Mouse (Mus musculus): ENCODE data around the gene Sytl1.

The Sytl1 gene

DNA sequence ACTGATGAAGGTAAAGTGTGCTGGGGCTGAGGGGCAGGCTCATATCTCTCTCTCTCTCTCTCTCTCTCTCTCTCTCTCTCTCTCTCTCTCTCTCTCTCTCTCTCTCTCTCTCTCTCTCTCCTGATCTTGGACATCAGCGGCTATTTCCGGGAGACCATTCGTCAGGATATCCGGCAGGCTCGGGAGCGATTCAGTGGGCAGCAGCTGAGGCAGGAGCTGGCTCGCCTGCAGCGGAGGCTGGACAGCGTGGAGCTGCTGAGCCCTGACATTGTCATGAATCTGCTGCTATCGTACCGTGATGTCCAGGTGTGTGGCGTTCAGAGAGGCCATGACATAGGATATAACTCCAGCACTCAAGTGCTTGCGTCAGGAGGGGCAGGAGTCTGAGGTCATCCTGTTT is 19.4 kb downstream of the Sytl1 start:
- DNase-seq: no peak

DNA sequence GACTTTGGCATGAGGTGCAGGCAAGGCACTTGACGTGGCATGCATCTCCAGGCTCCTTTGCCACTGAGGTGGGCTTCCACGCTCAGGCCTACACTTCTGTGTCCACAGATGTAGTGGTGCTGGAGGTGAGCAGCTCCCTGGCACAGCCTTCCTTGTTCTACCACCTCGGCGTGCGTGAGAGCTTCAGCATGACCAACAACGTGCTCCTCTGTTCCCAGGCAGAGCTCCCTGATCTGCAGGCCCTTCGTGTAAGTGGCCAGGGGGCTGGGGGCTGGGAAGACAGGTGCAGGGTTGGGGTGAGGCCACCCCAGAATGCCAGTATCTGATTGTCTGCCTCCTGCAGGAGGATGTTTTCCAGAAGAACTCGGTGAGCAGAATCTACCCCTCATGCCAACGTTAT is 20.2 kb downstream of the Sytl1 start:
- no peak for DNase-seq

DNA sequence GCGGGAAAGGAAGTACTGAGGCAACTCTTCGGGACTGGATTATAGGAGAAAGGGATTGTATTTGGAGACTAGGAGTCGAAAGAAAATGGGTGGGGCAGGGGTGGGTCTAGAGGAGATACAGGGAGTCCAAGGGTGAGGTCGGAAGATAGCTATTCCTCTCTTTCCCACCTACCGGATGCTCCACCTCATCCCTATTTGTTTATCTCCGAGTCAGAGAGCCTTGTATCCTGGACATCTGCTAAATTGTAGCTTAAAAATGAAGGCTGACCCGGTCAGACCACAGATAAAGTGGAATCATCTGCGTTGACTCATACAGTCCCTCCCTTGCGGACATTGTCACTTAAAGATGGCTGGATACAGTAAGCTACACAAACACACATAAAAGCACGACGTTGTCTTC is 21.0 kb downstream of the Sytl1 start:
- DNase-seq: no peak

DNA sequence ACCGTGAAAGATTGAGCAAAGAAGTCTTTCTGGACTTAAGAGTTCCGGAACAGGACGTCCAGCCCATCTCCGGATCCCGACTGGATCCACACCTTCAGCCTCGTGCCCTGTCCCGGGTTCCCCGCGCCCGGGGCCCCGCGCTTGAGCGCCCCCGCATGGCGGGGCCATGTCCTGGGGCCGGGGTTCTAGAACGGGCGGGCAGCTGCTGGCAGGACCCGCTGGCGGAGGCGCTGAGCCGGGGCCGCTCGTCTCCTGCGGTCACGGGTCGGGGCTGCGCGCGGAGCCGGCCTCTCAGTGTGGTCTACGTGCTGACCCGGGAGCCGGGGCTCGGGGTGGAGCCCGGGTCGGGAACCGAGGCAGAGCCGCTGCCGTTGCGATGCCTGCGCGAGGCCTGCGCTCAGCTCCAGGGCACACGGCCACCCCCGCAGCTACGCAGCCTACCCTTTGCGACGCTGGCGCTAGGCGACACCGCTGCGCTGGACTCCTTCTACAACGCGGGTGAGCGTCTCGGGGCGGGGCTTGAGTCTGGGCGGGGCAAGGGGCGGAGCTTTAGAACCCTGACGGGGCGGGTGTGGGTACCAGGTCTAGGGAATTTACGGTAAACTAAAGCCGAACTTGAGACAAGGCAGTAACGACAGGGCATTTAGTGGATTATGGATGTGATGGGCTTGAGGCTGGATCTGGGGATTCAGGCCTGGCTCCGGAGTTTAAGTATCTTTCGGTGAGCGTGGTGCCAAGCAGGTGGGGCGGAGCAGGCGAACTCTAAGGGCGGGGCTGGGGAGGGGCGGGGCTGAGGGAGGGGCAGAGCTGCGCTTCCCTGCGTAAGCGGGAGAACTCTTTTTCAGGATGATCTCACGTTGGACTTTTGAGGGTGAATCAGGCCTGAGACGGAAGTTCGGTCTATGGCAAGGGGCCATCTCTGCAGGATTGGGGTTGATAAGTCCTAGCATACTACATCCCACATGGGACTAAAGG is 21.7 kb downstream of the Sytl1 start:
- DNase-seq: peak; percentile 78 to 83

DNA sequence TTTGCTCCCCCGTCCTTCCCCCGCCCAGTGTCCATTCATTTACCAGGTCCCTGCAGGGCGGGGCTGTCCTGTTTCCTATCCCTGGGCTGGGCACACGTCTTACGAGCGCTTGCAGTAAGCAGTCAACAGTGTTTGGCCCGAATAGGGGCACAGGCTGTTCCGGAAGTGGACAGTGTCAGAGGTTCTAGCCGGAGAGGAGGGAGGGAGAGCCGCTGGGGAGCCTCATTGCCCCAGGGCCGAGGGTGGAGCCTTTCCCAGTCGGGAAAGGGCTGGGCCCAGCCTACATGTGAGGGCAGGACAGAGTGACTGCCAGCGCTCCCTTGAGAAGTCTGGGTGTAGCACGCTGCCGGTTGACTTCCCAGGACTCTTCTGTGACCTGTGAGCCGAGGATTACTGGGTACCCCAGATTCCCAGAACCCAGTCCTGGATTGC is 22.4 kb downstream of the Sytl1 start, which contains the start of gene Map3k6:
Gene Map3k6, plus strand, starts transcription at position 329 of the 432 bp plus-strand sequence.
- peak; percentile 40 to 53 for DNase-seq

DNA sequence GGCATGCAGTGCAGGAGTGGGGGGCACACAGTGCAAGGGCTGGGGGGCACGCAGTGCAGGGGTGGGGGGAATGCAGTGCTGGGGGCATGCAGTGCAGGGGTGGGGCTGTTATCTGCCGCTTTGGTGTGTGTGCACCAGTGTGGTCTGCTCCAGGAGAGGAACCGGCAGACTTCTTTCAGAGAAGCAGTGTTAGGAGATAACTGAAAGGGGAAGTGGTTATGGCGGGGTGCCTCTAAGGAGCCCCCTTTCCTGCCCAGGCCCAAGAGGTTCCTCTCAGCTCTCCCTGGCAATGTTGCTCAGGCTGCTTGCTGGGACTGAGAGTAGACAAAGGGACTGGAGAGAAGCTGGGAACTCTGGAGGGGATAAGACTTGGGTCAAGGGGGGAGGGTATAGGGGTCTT is 25.0 kb downstream of the Sytl1 start:
- DNase-seq: peak; percentile 43 to 57

DNA sequence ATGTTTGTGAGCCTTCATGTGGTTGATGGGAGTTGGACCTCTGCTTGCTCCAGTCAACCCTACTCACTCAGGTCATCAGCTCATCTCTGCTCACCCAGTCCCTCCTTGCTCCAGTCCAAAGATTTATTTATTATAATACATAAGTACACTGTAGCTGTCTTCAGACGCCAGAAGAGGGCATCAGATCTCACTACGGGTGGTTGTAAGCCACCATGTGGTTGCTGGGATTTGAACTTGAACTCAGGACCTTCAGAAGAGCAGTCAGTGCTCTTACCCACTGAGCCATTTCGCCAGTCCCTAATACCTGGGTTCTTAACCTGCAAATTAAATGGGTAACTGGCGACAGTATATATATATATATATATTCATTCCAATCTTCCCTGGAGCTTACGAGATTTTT is 27.5 kb downstream of the Sytl1 start:
- no peak for DNase-seq

DNA sequence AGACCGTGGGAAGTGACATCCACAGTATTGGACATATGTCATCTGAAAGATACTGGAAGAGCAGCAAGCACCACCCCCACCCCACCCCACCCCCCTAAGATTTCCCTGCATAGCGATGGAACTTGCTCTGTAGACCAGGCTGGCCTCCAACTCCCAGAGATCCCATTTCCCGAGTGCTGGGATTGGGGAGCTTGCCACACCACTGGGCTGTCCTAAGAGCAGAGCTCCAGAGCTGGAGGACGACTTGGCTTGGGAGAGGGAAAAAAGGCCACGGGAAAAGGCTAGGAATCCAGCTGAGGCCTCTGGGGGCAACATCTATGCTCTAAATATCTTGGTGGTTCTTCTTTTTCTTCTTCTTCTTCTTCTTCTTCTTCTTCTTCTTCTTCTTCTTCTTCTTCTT is 28.1 kb downstream of the Sytl1 start:
- no peak for DNase-seq

DNA sequence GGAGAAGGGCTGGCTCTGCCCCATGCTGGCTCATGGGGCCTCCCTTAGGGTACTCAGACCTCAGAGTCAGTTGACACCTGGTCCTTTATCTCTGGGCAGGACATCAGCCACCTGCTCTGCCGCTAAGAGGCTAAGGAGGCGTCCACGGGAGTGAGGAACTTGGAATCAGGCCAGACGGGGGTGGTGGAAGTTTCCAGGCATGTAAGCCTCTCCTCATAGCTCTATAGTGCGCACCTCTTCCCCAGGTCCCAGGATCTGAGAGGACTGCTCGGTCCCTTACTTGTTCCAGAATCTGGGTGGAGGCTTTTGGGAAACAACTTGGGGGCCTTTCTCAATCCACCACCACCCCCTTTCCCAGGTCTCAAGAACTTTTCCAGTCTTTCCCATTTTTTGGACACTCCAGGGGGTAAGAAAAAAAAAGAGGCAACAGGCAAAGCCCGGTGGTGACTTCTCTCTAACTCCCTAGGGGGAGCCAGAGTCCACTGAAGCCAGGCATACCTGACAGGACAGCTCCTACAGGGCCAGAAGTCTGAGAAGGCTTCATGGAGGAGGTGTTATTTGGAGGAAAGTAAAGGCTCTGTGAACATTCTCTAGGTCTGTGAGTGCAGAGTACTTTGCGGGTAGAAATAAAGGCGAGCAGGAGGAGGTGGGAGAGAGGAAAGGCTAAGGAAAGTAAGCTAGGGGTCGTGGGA is 29.5 kb downstream of the Sytl1 start:
- no peak for DNase-seq

DNA sequence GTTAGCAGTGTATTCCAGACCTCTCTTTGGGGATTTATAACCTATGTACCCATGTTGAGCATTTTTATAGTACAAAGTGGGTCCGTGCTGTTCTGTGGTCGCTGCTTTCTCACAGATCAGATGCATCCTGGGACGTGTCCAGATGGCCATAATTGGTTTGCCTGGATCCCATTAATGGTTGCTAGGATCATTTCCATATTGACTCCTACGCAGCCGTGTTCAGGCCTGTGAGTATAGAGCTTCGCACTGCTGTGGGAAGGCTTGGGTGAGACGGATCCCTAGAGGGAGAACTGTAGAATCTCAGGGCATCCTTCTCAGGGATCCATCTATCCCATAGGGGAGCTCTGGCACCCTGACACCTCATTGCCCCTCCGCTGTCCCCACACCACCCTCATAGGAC is 33.3 kb downstream of the Sytl1 start:
- no peak for DNase-seq

DNA sequence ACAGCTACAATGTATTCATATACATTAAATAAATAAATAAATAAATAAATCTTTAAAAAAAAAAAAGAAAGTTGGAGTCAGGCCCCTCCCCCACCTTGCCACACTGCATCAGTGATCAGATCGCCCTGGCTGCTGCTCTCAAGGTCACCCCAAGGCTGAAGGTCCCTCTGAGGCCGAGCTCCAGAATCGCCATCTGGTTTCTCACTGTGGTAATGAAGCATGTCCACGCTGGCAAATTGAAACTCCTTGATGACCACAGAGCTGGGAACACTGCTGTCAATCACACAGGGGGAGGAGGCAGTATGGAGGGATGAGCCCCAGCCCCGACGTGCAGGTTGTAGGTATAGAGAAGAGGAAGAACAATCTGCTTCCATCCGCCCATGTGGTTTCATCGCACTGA is 35.3 kb downstream of the Sytl1 start:
- DNase-seq: no peak

DNA sequence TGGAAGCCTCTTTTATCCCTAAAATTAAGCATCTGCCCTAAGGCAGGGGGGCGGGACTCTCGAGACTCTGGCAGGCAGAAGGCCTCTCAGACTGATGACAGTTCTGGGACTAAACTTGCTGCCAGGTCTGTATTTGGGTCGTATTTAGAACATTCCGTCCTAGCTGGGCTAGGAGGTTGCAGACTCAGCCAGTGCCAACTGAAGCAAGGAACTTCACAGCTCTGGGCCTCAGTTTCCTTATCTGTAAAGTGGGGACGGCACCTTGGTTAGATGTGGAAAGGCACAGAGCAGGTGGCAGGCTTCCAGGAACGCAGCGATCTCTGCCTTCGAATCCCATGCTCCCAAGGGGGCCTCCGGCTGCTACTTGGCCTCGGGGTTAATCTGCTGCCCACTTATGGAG is 36.8 kb downstream of the Sytl1 start:
- no peak for DNase-seq

DNA sequence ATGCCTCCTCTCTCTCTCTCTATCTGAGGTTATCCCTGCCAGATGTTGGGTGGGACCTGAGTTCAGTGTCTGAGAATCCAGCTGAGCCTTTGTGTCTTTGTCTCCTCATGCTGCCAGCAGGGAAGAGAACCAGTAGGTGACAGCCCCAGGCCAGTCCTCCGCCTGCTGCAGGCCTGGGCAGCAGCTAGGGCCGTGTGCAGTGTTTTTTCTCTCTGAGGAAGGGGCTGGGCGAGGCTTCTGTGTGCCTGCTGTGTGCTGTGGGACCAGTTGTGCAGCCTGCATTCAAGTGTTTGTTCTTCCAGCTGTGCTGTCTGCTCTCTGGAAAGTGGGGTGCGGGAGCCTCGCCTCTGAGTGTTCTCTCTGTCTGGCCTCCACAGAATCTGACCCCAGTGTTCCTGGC is 39.0 kb downstream of the Sytl1 start:
- DNase-seq: no peak

DNA sequence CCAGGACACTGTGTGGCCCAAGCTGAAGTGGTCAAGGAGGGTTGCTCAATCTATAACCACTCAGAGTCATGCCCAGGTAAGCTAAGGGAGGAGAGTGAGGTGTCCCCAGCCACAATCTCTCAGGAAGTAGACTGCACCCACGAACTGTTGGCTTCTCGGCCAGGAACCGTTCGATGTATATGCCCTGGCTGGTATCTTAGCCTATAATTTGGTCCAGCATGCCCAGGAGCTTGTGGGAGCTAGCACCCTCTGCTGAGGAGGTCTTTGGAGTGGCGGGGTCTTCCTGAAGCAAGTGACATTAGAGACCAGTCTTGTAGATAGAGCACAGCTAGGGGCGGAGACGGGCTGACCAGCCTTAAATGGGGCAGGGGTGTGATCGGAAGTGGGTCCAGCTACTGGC is 41.2 kb downstream of the Sytl1 start:
- DNase-seq: no peak

DNA sequence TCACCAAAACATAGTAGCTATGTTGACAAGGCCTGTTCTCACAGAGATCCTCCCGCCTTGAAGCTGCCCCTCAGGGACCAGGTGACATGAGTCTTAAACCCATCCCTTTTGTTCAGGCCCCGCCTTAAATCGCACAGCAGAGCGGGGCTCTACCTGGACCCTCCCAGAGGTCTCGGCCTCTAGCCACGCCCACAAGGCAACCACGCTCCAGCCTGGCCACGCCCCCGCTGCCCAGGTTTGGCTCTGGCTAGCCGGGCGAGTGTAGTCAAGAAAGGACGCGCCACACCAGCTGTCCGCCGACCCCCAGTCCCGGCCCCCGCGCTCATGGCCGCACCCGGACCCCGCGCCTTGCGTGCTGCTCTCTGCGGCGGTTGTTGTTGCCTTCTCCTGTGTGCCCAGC is 42.3 kb downstream of the Sytl1 start:
- DNase-seq: no peak

DNA sequence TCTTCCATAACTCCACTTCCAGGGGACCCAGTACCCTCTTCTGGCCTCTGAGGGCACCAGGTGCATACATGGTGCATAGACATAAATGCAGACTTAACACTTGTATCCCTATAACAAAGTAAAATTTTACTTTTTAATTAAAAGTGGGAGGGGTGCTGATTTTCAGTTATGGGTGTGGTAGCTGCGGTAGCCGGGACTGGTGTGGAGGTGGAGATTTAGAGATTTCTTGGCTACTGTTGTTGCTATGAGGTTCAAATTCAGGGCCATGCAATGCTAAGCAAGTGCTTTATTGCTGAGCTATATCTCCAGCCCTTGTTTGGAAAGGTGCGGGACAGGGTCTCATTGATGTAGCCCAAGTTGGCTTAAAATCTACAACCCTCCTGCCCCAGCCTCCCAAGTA is 44.2 kb downstream of the Sytl1 start:
- DNase-seq: no peak

DNA sequence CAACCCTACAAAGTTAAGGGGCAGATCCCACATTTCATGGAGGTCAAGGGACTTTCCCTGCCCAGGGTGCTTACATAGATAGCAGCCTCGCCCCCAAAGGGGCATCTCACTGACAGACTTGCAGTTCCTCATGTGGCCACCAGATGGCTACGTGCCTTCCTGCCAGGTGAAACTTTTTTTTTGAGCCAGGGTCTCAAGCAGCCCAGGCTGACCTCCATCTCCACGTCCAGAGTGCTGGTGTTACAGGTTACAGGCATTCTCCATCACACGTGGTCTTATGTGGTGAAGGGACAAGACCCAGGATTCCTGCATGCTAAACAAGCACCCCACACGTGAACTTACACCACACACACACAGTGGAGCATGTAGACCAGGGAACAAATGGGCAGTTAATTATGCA is 45.3 kb downstream of the Sytl1 start:
- DNase-seq: peak in 1 of 2 experiments; percentile 27

DNA sequence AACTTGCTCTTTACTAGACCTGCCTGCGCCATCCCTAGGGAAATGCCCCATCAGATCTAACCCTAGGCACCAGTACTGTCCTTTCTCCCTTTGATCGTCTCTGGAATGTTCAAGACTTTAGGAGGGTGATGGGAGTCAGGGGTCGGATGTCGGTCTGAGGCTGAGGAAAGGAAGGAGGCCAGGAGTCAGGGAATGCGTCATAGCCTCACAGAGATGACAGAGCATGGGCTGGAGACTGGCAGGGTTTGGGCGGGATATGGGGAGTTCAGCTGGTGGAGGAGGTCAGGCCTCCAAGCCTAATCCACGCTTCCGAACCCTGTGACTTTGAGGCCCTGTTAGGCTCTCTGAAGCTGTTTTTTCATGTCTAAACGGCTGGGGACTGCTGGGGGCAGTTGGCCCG is 49.3 kb downstream of the Sytl1 start:
- no peak for DNase-seq

DNA sequence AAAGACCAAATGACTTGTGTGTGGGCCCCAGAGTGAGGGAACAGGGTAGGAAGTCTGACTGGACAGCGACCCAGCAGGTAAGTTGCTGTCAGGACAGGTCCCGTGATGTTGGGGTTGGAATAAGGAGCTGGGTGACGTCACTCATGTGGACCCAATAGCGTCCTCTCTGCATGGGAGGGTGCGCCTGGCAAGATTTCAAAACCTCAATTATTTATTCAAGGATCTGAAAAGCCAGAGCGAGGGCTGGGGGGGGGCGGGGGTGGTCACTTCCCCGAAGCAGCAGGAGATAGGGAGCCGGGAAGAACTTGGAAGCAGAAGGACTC is 49.7 kb downstream of the Sytl1 start:
- no peak for DNase-seq

DNA sequence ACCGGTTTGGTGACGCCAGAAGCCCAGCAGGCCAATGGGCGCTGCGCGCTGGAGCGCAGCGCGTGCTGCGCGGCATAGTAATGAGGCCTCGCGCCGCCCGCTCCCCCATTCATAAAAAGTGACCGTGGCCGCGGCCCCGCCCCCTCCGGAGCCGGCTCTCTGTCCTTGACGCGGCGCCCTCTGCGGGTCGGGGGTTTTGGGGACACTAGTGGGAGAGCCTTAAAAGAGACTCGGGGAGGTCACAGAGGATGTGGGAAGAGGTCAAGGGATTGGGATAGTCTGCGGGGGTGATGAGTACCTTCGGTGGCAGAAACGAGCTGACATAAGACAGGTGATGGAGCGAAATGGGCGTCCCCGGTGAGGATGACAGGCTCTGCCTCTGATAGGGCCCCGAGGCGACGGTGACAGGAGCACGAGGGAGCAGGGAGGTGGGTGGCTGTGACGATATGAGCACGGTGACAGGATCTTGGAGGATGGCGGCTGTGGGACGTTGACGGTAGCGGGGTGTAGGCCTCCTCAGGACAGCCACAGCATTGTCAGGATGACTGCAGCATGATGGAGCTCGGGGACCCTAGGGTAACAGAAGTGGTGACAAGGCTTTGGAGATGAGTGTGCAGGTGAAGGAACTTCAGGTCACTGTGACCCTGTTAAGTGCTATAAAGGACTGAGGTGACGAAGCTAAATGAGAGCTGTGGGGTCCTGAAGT is 50.2 kb downstream of the Sytl1 start:
- DNase-seq: peak in 1 of 2 experiments; percentile 28

DNA sequence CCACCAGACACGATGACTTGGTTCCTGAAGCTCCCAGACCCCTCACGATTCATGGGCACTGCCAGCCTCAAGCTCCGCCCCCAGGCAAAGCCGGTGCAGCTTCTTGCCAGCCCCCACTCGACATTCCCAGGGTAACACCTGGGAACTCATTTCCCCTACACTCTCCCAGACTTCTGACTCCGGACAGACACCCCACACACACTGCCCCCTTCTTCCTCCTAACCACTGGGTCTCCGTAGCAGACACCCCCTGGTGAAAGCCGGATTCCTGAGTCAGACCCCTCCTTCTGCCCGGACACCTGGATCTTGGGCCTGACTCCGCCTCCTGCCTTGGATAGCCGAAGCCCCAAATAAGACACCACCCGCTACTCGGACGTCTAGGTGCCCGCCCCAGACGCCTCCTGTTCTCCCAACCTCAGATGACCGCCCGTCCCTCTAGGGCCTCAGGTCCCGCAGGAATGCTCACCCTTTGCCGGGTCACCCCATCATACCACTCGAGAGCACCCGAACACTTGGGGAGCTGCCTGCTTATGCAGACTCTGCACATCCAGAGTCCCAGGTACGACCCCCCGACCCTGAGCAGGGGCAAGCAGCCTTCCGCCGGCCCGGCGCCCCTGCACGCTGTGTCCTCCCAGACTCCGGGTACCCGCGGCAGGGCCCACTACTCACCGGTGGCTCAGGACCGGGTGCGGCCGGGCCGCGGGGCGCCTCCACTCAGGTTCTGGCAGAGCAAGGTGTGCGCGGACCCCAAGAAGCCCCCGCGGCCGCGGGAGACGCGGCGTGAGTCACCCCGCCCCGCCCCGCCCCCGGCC is 51.0 kb downstream of the Sytl1 start, which contains the start of the genes Cd164l2 and Gpr3:
Gene Cd164l2, plus strand, starts transcription at position 381 of the 811 bp plus-strand sequence.
Gene Gpr3, minus strand, starts transcription at position 786 of the 811 bp plus-strand sequence.
- DNase-seq: no peak

DNA sequence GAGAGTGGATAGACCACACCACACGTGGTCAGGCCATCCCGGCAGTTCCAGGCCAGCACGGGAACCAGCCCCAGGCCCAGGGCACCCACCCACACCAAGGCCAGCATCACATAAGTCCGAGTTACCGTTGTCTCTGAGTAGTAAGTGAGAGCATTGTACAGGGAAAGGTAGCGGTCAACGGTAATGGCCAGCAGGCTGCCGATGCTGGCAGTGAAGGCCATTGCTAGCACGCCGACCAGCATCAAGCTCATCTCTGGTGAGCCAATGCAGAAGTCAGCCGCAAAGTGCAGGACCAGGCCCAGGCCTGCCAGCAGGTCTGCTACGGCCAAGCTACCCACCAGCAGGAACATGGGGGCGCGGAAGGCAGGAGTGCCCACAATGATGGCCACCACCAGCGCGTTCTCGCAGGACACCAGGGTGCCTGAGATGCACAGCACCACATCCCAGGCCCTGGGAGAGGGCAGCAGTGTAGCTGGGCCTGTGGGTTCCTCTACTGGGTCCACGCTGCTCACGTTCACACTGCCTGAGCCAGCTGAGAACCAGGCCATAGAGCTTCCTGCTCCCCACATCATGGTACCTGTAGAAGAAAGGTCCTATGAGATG is 52.0 kb downstream of the Sytl1 start:
- no peak for DNase-seq

Data from thymus, adult 18-20 months (tissue).